In the genomic region with DNA sequence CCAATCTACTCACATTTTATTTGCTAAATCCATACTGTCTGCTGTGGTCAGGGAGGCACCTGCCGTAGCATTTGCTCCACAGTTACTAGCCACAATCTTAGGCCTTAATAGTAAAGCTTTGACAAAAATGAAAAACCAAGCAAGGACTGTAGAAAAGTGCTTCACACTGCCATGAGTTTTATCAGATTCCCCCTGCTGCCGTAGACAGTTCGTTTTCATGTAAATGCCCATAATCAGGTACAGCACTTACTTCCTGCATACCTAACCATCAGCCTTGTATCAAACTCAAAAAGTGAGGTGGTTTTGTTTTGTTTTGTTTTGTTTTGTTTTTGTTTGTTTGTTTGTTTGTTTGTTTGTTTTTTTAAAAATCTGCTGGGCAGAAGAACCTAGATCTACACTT, we compare ENCODE assay signal across 27 mouse cellular contexts.
"Had no signal": no experiment of that assay in that cellular context is flagged by ENCODE, and none has a peak within 500 bp of the region (broad histone marks: within the 10 kb centered on the region; RNA-seq: fewer than 3 reads in every experiment).

No protein-coding gene starts in this region.

- DNase-seq: left cerebral cortex, postnatal 4 days; liver; liver, embryonic 13.5 days; liver, postnatal 0 days; lung, adult 18-20 months; lung, adult 2 months; lung, embryonic 14.5 days; lung, postnatal 10 days; lung, postnatal 14 days; lung, postnatal 36 days; lung, postnatal 4 days; midbrain, embryonic 14.5 days had no signal

- H3K27me3 ChIP-seq: limb, embryonic 12.5 days; limb, embryonic 13.5 days; limb, embryonic 15.5 days; liver, embryonic 12.5 days; liver, embryonic 13.5 days; liver, embryonic 15.5 days; lung, embryonic 15.5 days; megakaryocyte, embryonic 14.5 days; midbrain, embryonic 12.5 days; midbrain, embryonic 13.5 days; midbrain, embryonic 15.5 days; neural tube, embryonic 12.5 days had no signal

- H3K4me1 ChIP-seq: liver, embryonic 12.5 days; liver, embryonic 13.5 days; liver, embryonic 15.5 days; lung, embryonic 15.5 days; midbrain, embryonic 10.5 days; midbrain, embryonic 15.5 days; neural tube, embryonic 12.5 days had no signal

- H3K9me3 ChIP-seq: limb, embryonic 12.5 days; limb, embryonic 13.5 days; limb, embryonic 15.5 days; liver, embryonic 12.5 days; liver, embryonic 13.5 days; liver, embryonic 15.5 days; lung, embryonic 15.5 days; megakaryocyte, embryonic 14.5 days; midbrain, embryonic 10.5 days; midbrain, embryonic 12.5 days; midbrain, embryonic 13.5 days; midbrain, embryonic 15.5 days; neural tube, embryonic 12.5 days had no signal

- H3K9ac ChIP-seq: limb, embryonic 12.5 days; limb, embryonic 13.5 days; limb, embryonic 15.5 days; liver, embryonic 12.5 days; liver, embryonic 13.5 days; liver, embryonic 14.5 days; liver, embryonic 15.5 days; liver, postnatal 0 days; lung, embryonic 14.5 days; lung, embryonic 15.5 days; midbrain, embryonic 12.5 days; midbrain, embryonic 13.5 days; midbrain, embryonic 15.5 days; neural tube, embryonic 12.5 days had no signal

- H3K27ac ChIP-seq: limb, embryonic 12.5 days; limb, embryonic 13.5 days; limb, embryonic 15.5 days; liver, embryonic 12.5 days; liver, embryonic 13.5 days; liver, embryonic 14.5 days; liver, embryonic 15.5 days; lung, embryonic 15.5 days; macrophage; midbrain, embryonic 10.5 days; midbrain, embryonic 12.5 days; midbrain, embryonic 13.5 days; midbrain, embryonic 15.5 days; neural tube, embryonic 12.5 days had no signal

- H3K4me3 ChIP-seq: limb, embryonic 12.5 days; limb, embryonic 13.5 days; limb, embryonic 15.5 days; liver, embryonic 12.5 days; liver, embryonic 13.5 days; liver, embryonic 15.5 days; lung, embryonic 15.5 days; megakaryocyte, embryonic 14.5 days; midbrain, embryonic 10.5 days; midbrain, embryonic 12.5 days; midbrain, embryonic 13.5 days; midbrain, embryonic 15.5 days; myocyte; neural tube, embryonic 12.5 days had no signal

- H3K36me3 ChIP-seq: limb, embryonic 12.5 days; limb, embryonic 13.5 days; limb, embryonic 15.5 days; lung, embryonic 15.5 days; midbrain, embryonic 12.5 days; midbrain, embryonic 13.5 days; midbrain, embryonic 15.5 days; neural tube, embryonic 12.5 days had no signal
